Mouse (Mus musculus): ENCODE data around the gene Smco2.

DNA sequence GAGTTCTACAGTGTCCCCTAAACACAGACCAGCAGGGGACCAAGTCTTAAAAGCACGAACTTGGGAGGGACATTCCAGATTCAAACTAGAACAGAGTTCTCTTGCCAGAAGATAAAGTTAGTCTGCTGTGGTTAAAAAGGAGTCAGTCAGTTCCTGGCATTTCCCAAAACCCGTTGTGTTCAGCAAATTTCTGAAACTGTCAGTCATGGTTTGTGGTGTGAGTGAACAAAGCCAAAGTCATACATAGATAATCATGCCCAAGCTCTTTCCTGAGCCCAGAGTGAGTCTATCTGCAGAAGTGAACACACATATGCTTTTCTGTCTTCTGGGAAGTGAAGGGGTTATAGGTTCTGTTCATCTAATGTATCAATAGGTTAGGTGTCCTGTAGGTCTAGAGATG is 58.9 kb downstream of the Smco2 start:
- no peak for TF ChIP-seq EP300 (IDR thresholded peaks at IDR 0.05)
- TF ChIP-seq CTCF (IDR thresholded peaks at IDR 0.05): no peak

Data from lung, postnatal 0 days (tissue).